Mouse (Mus musculus): Measurements from ENCODE around the gene Babam2.

DNA sequence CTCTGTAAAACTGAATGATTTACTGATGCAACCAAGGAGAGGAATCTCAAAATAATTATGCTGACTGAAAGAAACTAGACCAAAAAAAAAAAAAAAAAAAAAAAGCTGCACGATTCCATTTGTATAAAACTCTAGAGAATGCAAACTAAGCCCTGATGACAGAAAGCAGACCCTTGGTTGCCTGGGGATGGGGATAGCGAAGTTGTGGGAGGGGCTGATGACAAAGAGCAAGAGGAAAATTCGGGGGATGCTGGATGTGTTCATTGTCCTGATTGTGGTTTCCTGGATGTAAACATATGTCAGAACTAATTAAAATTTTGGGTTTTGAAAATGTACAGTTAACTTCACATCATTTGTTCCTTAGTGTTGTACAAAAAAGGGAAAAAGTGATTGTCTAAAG, 257.7 kb downstream of the Babam2 start:
- TF ChIP-seq POLR2AphosphoS2 (IDR thresholded peaks at IDR 0.05; ENCODE audit: insufficient read length, low read depth), result no peak
- no peak for TF ChIP-seq MAX (IDR thresholded peaks at IDR 0.05; ENCODE audit: low read depth)
- no peak for TF ChIP-seq POLR2A (IDR thresholded peaks at IDR 0.05; ENCODE audit: insufficient read length, low read depth)
- no peak for TF ChIP-seq TCF12 (IDR thresholded peaks at IDR 0.05; ENCODE audit: insufficient read depth, poor library complexity, severe bottlenecking)
- TF ChIP-seq MYOD1 (IDR thresholded peaks at IDR 0.05; ENCODE audit: control insufficient read depth in 1 of 3, insufficient read length in 2 of 3, low read depth in 2 of 3), result no peak
- no peak for TF ChIP-seq SRF (IDR thresholded peaks at IDR 0.05; ENCODE audit: control insufficient read depth, insufficient read length, low read depth)
- no peak for TF ChIP-seq REST (IDR thresholded peaks at IDR 0.05; ENCODE audit: insufficient read depth, insufficient read length)
- no peak for TF ChIP-seq E2F4 (IDR thresholded peaks at IDR 0.05; ENCODE audit: insufficient read depth)
- no peak for TF ChIP-seq MYOG (IDR thresholded peaks at IDR 0.05; ENCODE audit: control insufficient read depth in 1 of 3, insufficient read depth in 1 of 3, insufficient read length in 2 of 3, low read depth in 2 of 3)
- TF ChIP-seq USF1 (IDR thresholded peaks at IDR 0.05; ENCODE audit: low read depth), result no peak
- TF ChIP-seq CEBPB (IDR thresholded peaks at IDR 0.05; ENCODE audit: insufficient read depth, poor library complexity, severe bottlenecking), result no peak
- TF ChIP-seq TCF3 (IDR thresholded peaks at IDR 0.05; ENCODE audit: insufficient read length, low read depth), result no peak
